Mouse (Mus musculus): ENCODE measurements around the gene Coq9.
"Not testable (repeated sequence)": the region's sequence is repeated elsewhere in the genome, so short reads cannot be mapped to it uniquely, and the experiment has no call there.

Coq9 gene

GRCm38 (mm10) chr8:94821381-94821780, 16.7 kb upstream of the Coq9 start:
- no peak for DNase-seq (ENCODE audit: low spot score in 2 of 2)

GRCm38 (mm10) chr8:94822637-94823560, 15.2 kb upstream of the Coq9 start:
- DNase-seq (ENCODE audit: low spot score in 2 of 2) = peak in 1 of 2 experiments; percentile 65

GRCm38 (mm10) chr8:94825170-94825569, 13.0 kb upstream of the Coq9 start:
- DNase-seq (ENCODE audit: low spot score in 2 of 2) = no peak

GRCm38 (mm10) chr8:94826210-94826609, 11.9 kb upstream of the Coq9 start:
- no peak for DNase-seq (ENCODE audit: low spot score in 2 of 2)

GRCm38 (mm10) chr8:94828284-94828683, 9.8 kb upstream of the Coq9 start:
- no peak for DNase-seq (ENCODE audit: low spot score in 2 of 2)

GRCm38 (mm10) chr8:94833901-94834405, 4.2 kb upstream of the Coq9 start:
- not testable (repeated sequence) for DNase-seq (ENCODE audit: low spot score in 2 of 2)

GRCm38 (mm10) chr8:94835751-94836150, 2.4 kb upstream of the Coq9 start:
- DNase-seq (ENCODE audit: low spot score in 2 of 2) = not testable (repeated sequence)

GRCm38 (mm10) chr8:94836456-94837240, 1.5 kb upstream of the Coq9 start:
- DNase-seq (ENCODE audit: low spot score in 2 of 2) = no peak

GRCm38 (mm10) chr8:94838600-94838999, 479 bp downstream of the Coq9 start:
- peak in 1 of 2 experiments; percentile 68 for DNase-seq (ENCODE audit: low spot score in 2 of 2)

- no peak for DNase-seq (ENCODE audit: low spot score in 2 of 2)
Measured at GRCm38 (mm10) chr8:94841183-94841582, 3.1 kb downstream of the Coq9 start.

- no peak for DNase-seq (ENCODE audit: low spot score in 2 of 2)
Measured at GRCm38 (mm10) chr8:94850049-94850448, 11.9 kb downstream of the Coq9 start.

- not testable (repeated sequence) for DNase-seq (ENCODE audit: low spot score in 2 of 2)
Measured at GRCm38 (mm10) chr8:94854761-94855160, 16.6 kb downstream of the Coq9 start.

GRCm38 (mm10) chr8:94857011-94857345, 18.9 kb downstream of the Coq9 start:
- DNase-seq (ENCODE audit: low spot score in 2 of 2) = no peak

- peak; percentile 71 to 94 for DNase-seq (ENCODE audit: low spot score in 2 of 2)
Measured at GRCm38 (mm10) chr8:94857346-94858173, 19.4 kb downstream of the Coq9 start, which contains the start of gene Polr2c. Gene Polr2c (plus strand): TSS chr8:94857450.

- no peak for DNase-seq (ENCODE audit: low spot score in 2 of 2)
Measured at GRCm38 (mm10) chr8:94861352-94861910, 23.3 kb downstream of the Coq9 start.

GRCm38 (mm10) chr8:94862487-94863220, 24.5 kb downstream of the Coq9 start:
- DNase-seq (ENCODE audit: low spot score in 2 of 2) = no peak

- no peak for DNase-seq (ENCODE audit: low spot score in 2 of 2)
Measured at GRCm38 (mm10) chr8:94863897-94864673, 26.0 kb downstream of the Coq9 start.

- no peak for DNase-seq (ENCODE audit: low spot score in 2 of 2)
Measured at GRCm38 (mm10) chr8:94865292-94865691, 27.2 kb downstream of the Coq9 start.

GRCm38 (mm10) chr8:94866921-94867320, 28.8 kb downstream of the Coq9 start:
- DNase-seq (ENCODE audit: low spot score in 2 of 2) = peak in 1 of 2 experiments; percentile 2

- no peak for DNase-seq (ENCODE audit: low spot score in 2 of 2)
Measured at GRCm38 (mm10) chr8:94869146-94869545, 31.0 kb downstream of the Coq9 start.

All from left cerebral cortex, adult 9 months (tissue).